9 mouse cellular contexts compared by ENCODE assay signal in genomic region chrX:52775973-52776372, GRCm38 (mm10). TPM values are rescaled to one million over a fixed set of nuclear protein-coding genes. Genes with fewer than 3 reads are reported as not detected.
A peak's percentile ranks its signal among the peaks of the same experiment; 100 is the strongest.
DNase-seq lines count a peak whose midpoint lies in the region; ATAC-seq and TF ChIP-seq lines count a peak whose summit lies in the region.
"Had no signal": no experiment of that assay in that cellular context is flagged by ENCODE, and none has a peak within 500 bp of the region (broad histone marks: within the 10 kb centered on the region; RNA-seq: fewer than 3 reads in every experiment).

No protein-coding gene starts in this region.

- no peak for TF ChIP-seq POLR2A in bone marrow, adult 2 months (IDR thresholded peaks at IDR 0.05; ENCODE audit: borderline replicate concordance, control insufficient read depth, low read depth, low read length)

- H3K4me1 ChIP-seq in bone marrow, adult 2 months (ENCODE audit: control insufficient read depth, insufficient read depth, low read length): no peaks in the 10 kb centered on the region
- H3K4me1 ChIP-seq: liver, embryonic 15.5 days had no signal

- ATAC-seq in frontal cortex, adult (ENCODE audit: low TSS enrichment): no peak

- no peaks in the 10 kb centered on the region for H3K36me3 ChIP-seq in splenic B cell, adult 2 months (ENCODE audit: control insufficient read depth, insufficient read depth, low read length, poor library complexity, severe bottlenecking)
- H3K36me3 ChIP-seq: liver, embryonic 15.5 days had no signal

- no peak overlapping the region for H3K4me3 ChIP-seq in left cerebral cortex, adult 2 months
- no peak overlapping the region for H3K4me3 ChIP-seq in bone marrow, adult 2 months (replicated peaks; ENCODE audit: control insufficient read depth, low read depth, low read length)
- H3K4me3 ChIP-seq: liver, embryonic 15.5 days had no signal

- peak; percentile 69 for TF ChIP-seq CTCF in left cerebral cortex, adult 2 months (IDR thresholded peaks at IDR 0.05)
- peak; percentile 63 for TF ChIP-seq CTCF in bone marrow, adult 2 months (IDR thresholded peaks at IDR 0.05; ENCODE audit: control insufficient read depth, insufficient read depth, low read length)

- no peak overlapping the region for H3K27ac ChIP-seq in left cerebral cortex, adult 2 months
- H3K27ac ChIP-seq in bone marrow, adult 2 months (ENCODE audit: control insufficient read depth, insufficient read depth, low read depth, low read length, poor library complexity): no peak overlapping the region
- H3K27ac ChIP-seq: liver, embryonic 15.5 days had no signal

- H3K27me3 ChIP-seq in splenic B cell, adult 2 months (ENCODE audit: control insufficient read depth, insufficient read depth, low read length, poor library complexity, severe bottlenecking): no peaks in the 10 kb centered on the region
- H3K27me3 ChIP-seq: liver, embryonic 15.5 days had no signal

- peak; percentile 7 for DNase-seq in cerebellum, adult 11 months
- no peak for DNase-seq in cerebellum, adult 11-12 months
- DNase-seq in left cerebral cortex, adult 2 months (ENCODE audit: extremely low spot score in 1 of 2, low spot score in 2 of 2): peak in 1 of 2 experiments; percentile 9
- DNase-seq in left cerebral cortex, postnatal 36 days (ENCODE audit: low spot score in 2 of 2): no peak
- DNase-seq in kidney, postnatal 36 days: peak; percentile 21 to 47
- peak; percentile 65 for DNase-seq in splenic B cell, adult 2 months (ENCODE audit: low read depth, low spot score)

- WGBS in bone marrow, adult 2 months: 36% methylated on average over 3 of the region's 3 CpGs

- intact Hi-C loops in left cerebral cortex, adult 2 months (cut with DNase I): no loop called here
- intact Hi-C loops in left cerebral cortex, postnatal 36 days (cut with DNase I): no loop called here

RNA-seq across cellular contexts. Expression of gene Ccdc160, which starts 15.0 kb away (rescaled TPM):
- 1 to 10 TPM; 2.5 to 3.4 TPM for total RNA-seq in left cerebral cortex, adult 2 months (2021)
- 1 to 10 TPM; 2.4 to 2.7 TPM for total RNA-seq in left cerebral cortex, postnatal 36 days (2021)
- not detected in 2 replicates for polyA plus RNA-seq in bone marrow, adult 2 months (2011; ENCODE audit: insufficient read depth, insufficient read length, low replicate concordance, missing spikeins)

Comparison
In these comparisons a context has a peak if more than half of its experiments do, and no peak if none do; other contexts are left out.
1. DNase-seq: peak in cerebellum, adult 11 months (single experiment), kidney, postnatal 36 days (2 of 2) and splenic B cell, adult 2 months (single experiment); none in cerebellum, adult 11-12 months (single experiment) and left cerebral cortex, postnatal 36 days (0 of 2).